In genomic region chr4:40889983-40890382, GRCm38 (mm10) we compare ENCODE assay signal across 22 mouse cellular contexts. TPM values are rescaled to one million over a fixed set of nuclear protein-coding genes. Genes with fewer than 3 reads are reported as not detected.
"Had no signal": no experiment of that assay in that cellular context is flagged by ENCODE, and none has a peak within 500 bp of the region (broad histone marks: within the 10 kb centered on the region; RNA-seq: fewer than 3 reads in every experiment).

No protein-coding gene starts in this region.

- H3K4me1 ChIP-seq: midbrain, embryonic 12.5 days; midbrain, embryonic 15.5 days; neural tube, embryonic 12.5 days; neural tube, embryonic 15.5 days had no signal

- DNase-seq: kidney, adult 8-10 months; kidney, postnatal 10 days; kidney, postnatal 36 days; layer of hippocampus, adult 9-11 months; lung, embryonic 14.5 days; thymus, adult 2 months; thymus, postnatal 14 days; thymus, postnatal 4 days had no signal

- H3K27ac ChIP-seq: kidney, embryonic 15.5 days; liver, embryonic 14.5 days; macrophage; midbrain, embryonic 12.5 days; midbrain, embryonic 15.5 days; neural tube, embryonic 12.5 days; neural tube, embryonic 15.5 days had no signal

- H3K36me3 ChIP-seq: kidney, embryonic 15.5 days; midbrain, embryonic 12.5 days; midbrain, embryonic 15.5 days; neural tube, embryonic 12.5 days; neural tube, embryonic 15.5 days had no signal

- H3K27me3 ChIP-seq: kidney, embryonic 15.5 days; midbrain, embryonic 12.5 days; midbrain, embryonic 15.5 days; neural tube, embryonic 12.5 days; neural tube, embryonic 15.5 days had no signal

- H3K4me2 ChIP-seq: kidney, embryonic 15.5 days; lung, embryonic 14.5 days; midbrain, embryonic 12.5 days; midbrain, embryonic 15.5 days; neural tube, embryonic 12.5 days; neural tube, embryonic 15.5 days had no signal

- H3K4me3 ChIP-seq: kidney, embryonic 15.5 days; midbrain, embryonic 12.5 days; midbrain, embryonic 15.5 days; neural tube, embryonic 12.5 days; neural tube, embryonic 15.5 days had no signal

- H3K9ac ChIP-seq: kidney, embryonic 15.5 days; liver, embryonic 14.5 days; liver, postnatal 0 days; lung, embryonic 14.5 days; midbrain, embryonic 12.5 days; midbrain, embryonic 15.5 days; neural tube, embryonic 12.5 days; neural tube, embryonic 15.5 days had no signal

- ATAC-seq: intestine, postnatal 0 days; midbrain, embryonic 15.5 days had no signal

- H3K9me3 ChIP-seq: kidney, embryonic 15.5 days; midbrain, embryonic 12.5 days; midbrain, embryonic 15.5 days; neural tube, embryonic 12.5 days; neural tube, embryonic 15.5 days had no signal

RNA-seq across cellular contexts. Expression of gene Spink4, which starts 29.9 kb away (rescaled TPM):
- total RNA-seq: layer of hippocampus, postnatal 25 days; left cerebral cortex, adult 18-20 months; left cerebral cortex, postnatal 25 days had no signal
- polyA plus RNA-seq: limb, embryonic 11.5 days; lung, embryonic 14.5 days; macrophage; midbrain, embryonic 12.5 days; midbrain, embryonic 15.5 days; neural tube, embryonic 12.5 days; neural tube, embryonic 15.5 days; spleen, adult 2 months had no signal
